Mouse (Mus musculus): Measurements from ENCODE around the gene Mvb12b.

The Mvb12b gene

DNA sequence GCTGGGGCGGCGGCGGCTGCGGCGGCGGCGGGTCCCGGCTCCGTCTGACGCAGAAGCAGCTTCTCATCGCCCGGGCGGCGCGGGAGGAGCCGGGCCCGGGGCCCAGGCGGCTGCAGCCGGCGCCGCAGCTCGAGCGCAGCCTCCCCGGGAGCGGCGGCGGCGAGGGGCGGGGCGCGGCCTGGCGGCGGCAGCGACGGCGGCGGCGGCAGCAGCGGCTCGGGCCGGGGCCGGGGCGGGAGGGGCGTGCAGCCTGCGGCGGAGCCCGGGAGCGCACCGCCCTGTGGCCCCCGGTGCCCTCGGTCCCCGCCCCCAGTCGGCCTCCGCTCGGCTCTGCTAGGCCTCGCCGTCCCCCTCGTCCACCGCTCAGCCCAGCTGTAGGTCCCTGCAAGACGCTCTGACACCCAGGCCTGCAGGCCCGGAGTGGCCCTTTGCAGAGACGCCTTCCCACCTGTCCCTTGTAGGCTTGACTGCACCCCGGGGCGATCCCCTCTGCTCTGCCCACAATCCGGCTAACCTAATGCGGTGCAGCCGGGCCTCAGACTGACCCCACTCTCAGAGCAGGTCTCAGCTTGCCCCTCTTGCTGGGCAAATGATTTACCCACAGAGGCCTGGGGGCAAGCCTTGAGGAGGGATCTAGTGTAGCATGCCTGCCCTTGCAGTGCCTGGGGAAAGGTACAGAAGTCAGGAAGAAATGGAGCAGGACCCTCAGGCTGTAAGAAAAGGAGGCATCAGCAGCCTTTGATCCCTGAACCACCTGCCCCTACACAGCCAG, at the start of gene Mvb12b:
TSS of gene Mvb12b (minus strand) at position 619 of the 772 bp plus-strand sequence.
- WGBS = under 1% methylated on average over 61 of the region's 67 CpGs

DNA sequence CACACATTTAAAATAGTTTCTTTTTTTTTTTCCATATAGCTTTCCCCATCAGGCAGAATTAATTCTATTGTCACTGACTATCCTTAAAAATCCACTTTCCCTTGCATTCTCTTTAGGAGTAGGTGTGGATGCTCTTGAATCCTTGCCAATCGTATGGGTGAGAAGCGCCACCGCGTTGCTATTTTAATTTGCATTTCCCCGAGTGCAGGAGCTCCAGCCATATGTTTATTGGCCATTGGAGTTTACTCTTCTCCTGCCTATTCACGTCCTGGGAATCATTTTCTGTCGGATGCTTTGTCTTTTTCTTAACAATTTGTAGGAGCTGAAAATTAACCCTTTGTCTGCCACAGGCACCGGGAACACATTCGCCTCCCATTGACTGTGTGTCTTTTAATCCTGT, 48.0 kb upstream of the Mvb12b start:
- 16% methylated on average over 9 of the region's 9 CpGs for WGBS

DNA sequence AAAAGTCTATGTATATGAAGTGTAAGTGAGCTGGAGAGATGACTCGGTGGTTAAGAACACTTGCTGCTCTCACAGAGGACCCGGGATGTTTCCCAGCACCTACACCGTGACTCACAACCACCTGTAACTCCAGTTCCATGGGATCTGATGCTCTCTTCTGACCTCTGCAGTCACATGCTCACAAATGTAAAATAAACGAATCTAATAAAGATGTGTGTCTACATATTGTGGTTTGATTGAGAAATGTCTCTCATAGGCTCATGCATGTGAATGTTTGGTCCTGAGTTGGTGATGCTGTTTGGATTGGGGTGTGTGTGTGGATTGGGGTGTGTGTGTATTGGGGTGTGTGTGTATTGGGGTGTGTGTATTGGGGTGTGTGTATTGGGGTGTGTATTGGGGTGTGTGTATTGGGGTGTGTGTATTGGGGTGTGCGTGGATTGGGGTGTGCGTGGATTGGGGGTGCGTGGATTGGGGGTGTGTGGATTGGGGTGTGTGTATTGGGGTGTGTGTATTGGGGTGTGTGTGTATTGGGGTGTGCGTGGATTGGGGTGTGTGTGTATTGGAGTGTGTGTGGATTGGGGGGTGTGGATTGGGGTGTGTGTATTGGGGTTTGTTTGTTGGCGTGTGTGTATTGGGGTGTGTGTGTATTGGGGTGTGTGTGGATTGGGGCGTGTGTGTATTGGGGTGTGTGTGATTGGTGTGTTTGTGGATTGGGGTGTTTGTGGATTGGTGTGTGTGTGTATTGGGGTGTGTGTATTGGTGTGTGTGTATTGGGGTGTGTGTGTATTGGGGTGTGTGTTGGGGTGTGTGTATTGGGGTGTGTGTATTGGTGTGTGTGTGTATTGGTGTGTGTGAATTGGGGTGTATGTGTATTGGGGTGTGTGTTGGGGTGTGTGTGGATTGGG, 46.1 kb upstream of the Mvb12b start:
- 61% methylated on average over 10 of the region's 10 CpGs for WGBS

GRCm38 (mm10) chr2:33931161-33931560, 43.4 kb upstream of the Mvb12b start:
- WGBS = 81% methylated on average over 5 of the region's 5 CpGs

DNA sequence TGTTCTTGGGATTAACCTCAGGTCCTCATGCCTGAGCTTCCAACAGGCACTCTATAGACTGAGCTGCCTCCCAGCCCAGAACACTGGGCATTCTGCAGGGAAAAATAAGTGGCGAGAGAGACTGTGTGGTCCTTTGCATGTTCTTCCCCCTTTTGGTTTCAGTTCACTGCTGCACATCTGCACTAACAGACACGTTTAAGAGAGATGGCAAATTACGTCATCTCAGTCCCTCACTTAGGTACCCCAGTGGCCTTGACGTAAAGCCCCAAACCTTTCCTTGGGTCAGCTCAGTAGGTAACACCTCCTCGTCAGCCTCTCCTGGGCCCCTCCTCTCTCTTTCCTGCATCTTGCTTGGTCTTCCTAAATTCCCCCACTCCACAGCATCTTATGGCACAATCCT, 37.5 kb upstream of the Mvb12b start:
- 74% methylated on average over 5 of the region's 5 CpGs for WGBS

- 84% methylated on average over 5 of the region's 5 CpGs for WGBS
Measured at GRCm38 (mm10) chr2:33923482-33923881, 35.7 kb upstream of the Mvb12b start.

- 95% methylated on average over 2 of the region's 2 CpGs for WGBS
Measured at GRCm38 (mm10) chr2:33922466-33922865, 34.7 kb upstream of the Mvb12b start.

DNA sequence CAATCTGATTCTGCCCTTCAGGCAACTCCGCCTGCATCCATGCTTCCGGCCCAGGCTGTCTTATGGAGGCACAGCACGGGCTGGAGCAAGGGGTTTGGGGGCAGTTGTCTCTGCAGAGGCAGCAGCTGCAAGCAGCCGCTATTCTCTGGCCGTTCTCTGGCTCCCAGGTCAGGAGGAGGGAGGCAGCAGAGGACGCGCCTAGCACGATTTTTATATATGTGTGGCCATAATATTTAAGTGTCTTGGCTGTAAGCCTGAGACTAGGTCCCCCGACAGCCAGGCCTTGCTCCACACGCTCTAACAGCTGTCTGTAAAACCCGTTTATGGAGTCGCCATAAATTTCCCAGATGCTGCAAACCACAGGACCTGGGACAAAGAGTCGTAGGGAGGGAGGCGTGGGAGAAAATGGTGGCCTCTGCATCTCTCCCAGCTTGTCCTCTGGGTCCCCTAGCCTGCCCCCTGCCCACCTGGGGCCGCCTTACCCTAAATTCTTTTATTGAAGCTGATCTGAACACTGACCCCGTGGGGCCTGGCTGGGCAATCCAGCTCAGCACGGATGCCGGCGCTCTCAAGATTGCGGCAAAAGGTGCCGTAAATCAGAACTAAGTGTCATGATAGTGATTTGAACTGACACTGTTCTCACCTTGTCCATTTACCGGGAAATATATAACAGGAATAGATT, 32.3 kb upstream of the Mvb12b start:
- 79% methylated on average over 22 of the region's 22 CpGs for WGBS

DNA sequence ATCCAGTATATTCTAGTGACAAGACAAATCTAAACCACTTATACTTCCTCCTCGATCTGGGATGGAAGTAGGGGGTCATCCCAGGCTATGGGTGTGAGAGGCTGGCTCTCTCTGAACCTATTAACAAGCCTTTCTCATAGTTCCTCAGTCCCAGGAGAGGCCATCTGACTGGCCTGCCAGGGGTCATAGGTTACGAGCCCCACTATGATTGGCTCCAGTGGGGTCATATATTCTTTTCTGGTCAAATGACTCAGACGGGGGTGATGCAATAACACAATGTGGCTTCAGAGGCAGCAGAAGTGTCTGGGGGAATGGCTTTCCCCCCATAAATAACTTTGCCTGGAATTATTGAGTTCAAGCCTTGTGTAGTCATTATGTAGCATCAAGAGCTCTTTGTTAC, 31.1 kb upstream of the Mvb12b start:
- WGBS = 93% methylated on average over 3 of the region's 3 CpGs

- WGBS = 78% methylated on average over 6 of the region's 6 CpGs
Measured at GRCm38 (mm10) chr2:33918318-33918717, 30.6 kb upstream of the Mvb12b start.

DNA sequence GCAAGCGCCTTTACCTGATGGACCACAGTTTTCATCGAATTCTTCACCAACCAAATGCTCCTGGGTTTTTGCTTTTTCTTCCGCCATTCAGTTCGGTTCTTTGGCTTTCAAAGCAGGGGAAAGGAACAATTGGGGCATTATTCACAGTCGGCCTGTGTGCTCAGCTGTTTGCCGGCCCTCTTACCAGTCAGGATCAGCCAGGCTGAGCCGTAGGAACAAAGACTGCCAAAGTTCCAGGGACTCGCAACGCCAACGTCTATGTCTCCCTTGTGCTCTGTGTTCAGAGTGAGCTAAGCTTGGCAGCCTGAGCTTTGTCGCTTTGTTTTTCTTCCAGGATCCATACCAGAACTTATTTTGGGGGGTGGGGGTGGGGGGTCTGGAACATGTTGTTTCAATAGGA, 28.9 kb upstream of the Mvb12b start:
- 58% methylated on average over 11 of the region's 11 CpGs for WGBS

DNA sequence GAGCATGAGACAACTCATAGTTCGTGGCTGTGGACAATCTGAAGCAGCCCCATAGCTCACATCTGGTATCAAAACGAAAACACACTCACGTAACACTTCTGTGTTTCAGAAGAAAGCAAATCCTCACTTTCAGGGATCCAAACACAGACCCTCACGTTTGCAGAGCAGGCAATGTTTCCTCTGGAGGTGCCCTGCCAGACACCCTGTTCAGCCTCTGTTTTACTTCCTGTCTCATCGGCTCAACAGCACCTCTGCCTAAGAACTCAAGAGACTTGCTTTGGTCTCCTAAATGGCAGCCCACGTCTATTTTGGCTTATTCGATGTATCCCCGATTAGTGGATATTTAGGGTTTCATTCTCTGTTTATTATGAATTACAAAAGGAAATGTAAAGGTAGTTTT, 27.3 kb upstream of the Mvb12b start:
- 84% methylated on average over 8 of the region's 8 CpGs for WGBS

- 74% methylated on average over 3 of the region's 3 CpGs for WGBS
Measured at GRCm38 (mm10) chr2:33914334-33914733, 26.6 kb upstream of the Mvb12b start.

DNA sequence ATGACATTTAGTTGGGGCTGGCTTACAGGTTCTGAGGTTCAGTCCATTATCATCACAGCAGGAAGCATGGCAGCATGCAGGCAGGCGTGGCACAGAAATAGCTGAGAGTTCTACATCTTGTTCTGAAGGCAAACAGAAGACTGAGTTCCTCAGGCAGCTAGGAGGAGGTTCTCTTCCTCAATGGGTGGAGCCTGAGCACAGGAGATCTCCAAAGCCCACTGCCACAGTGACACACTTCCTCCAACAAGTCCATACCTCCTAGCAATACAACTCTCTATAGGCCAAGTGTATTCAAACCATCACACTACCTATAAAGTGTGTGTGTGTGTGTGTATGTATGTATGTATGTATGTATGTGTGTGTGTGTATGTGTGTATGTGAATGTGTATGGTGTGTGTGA, 25.9 kb upstream of the Mvb12b start:
- 84% methylated on average over 1 of the region's 1 CpGs for WGBS

DNA sequence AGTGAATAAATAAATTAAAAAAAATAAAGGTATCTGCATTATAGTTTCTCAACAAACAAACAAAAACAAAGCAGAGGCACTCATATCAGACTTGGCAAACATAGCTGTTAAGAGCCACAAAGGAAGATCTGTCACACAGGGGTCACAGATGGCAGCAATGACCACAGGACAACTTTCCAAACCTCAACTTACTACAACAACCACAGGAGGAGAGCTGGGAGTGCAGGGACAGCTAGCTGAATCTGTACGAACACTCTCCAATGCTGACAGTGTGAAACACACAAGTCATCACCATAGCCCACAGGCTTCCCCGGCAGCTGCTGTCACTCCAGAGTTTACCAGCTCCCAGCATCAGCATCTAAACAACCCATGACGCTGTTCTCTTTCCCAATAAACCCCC, 25.0 kb upstream of the Mvb12b start:
- 87% methylated on average over 3 of the region's 3 CpGs for WGBS

- 35% methylated on average over 8 of the region's 8 CpGs for WGBS
Measured at GRCm38 (mm10) chr2:33908374-33908773, 20.6 kb upstream of the Mvb12b start.

DNA sequence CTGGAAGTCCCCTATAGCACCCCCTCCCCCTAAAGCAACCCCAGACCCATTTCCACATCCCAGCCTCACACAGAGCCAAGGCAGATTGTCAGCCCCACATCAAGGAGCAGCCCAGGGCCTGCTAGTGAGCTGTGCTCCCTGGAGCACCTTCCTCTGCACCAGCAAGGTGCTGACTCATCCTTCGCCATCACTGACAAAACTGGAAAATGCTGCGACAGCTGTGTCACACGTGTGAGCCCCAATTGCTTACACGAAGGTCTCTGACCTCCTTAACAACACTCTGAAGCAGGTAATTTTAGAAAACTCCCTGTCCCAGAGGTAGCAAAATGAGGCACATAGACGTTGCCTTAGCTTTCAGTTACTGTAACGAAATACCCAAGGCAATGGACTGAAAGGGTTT, 19.4 kb upstream of the Mvb12b start:
- 84% methylated on average over 6 of the region's 6 CpGs for whole genome bisulfite sequencing

DNA sequence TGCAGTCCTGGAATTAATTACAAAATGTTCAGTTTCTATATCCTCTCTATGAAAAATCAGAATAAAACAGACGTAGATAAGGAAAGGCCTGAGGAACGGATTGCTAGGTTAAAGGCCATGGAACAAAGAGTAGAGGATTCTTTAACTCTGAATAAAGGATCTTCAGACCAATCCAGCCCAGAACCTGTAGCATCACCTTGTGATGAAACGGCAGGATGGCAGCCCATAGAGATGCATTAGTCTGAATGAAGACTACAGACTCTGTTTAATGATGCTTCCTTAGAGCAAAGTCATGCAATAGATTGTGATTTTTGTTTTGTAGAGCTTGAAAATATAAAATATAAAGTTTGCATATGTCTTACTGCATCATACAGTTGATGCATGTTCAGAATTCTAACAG, 8.1 kb upstream of the Mvb12b start:
- 94% methylated on average over 3 of the region's 3 CpGs for WGBS

DNA sequence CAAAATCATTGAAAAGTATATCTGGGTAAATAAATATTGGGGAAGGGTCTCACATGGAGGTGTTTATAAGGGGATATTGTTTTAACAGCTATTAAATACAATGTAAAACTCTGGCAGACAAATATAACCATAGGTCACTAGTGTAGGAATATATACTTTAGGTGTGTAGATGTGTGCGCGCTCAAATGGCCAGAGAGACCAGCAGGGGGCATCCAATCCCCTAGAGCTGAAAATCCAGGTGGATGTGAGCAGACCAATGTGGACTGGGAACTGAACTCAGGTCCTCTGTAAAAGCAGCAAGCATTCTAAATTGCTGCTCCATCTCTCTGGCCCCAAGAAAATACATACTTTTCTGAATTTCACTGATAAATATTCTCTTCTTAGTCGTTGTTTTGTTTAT, 5.4 kb upstream of the Mvb12b start:
- WGBS = 84% methylated on average over 3 of the region's 3 CpGs

- WGBS = 45% methylated on average over 7 of the region's 7 CpGs
Measured at GRCm38 (mm10) chr2:33892354-33892753, 4.6 kb upstream of the Mvb12b start.

- 35% methylated on average over 6 of the region's 6 CpGs for WGBS
Measured at GRCm38 (mm10) chr2:33888100-33888385, 297 bp upstream of the Mvb12b start.

All from cerebral cortex, adult 2 months (tissue).